Mouse (Mus musculus) ES-E14 (cell line): ENCODE results near the gene Drc3. TPM values are rescaled to one million over a fixed set of nuclear protein-coding genes. Genes with fewer than 3 reads are reported as not detected.

Experiments
- DNase-seq: peaks from one replicate; pipeline ENCODE4 v3.0.0-alpha.2; 2013; ENCODE audit warnings: low read depth, low spot score
- H3K27ac ChIP-seq: 2 replicates; pipeline ENCODE4 v1.5.1; 2012; ENCODE audit warnings: low read depth, mild to moderate bottlenecking, low read length, moderate library complexity, mixed read lengths; ENCODE audit not compliant: poor library complexity, insufficient read depth, severe bottlenecking
- H3K36me3 ChIP-seq: 2 replicates; pipeline ENCODE4 v1.6.1; 2012; ENCODE audit warnings: mild to moderate bottlenecking, low read length, moderate library complexity, mixed read lengths; ENCODE audit not compliant: control insufficient read depth, poor library complexity, insufficient read depth, severe bottlenecking
- H3K4me1 ChIP-seq, 2 experiments: fragments of 150-350 bp in 1 of 2; sonication (generic) in 1 of 2; 2 replicates each; pipeline ENCODE4 v1.6.1; 2012; ENCODE audit warnings: low read length in 2 of 2, mild to moderate bottlenecking in 1 of 2, mixed read lengths in 1 of 2; ENCODE audit not compliant: control insufficient read depth in 2 of 2, insufficient read depth in 2 of 2, poor library complexity in 1 of 2
- H3K4me3 ChIP-seq, 2 experiments: fragments of 150-350 bp in 1 of 2; sonication (generic) in 1 of 2; 2 replicates each; pipeline ENCODE4 v1.5.1; 2012; ENCODE audit warnings: low read length in 2 of 2, low read depth in 1 of 2, mild to moderate bottlenecking in 1 of 2, mixed read lengths in 1 of 2; ENCODE audit not compliant: insufficient read depth in 1 of 2, poor library complexity in 1 of 2, severe bottlenecking in 1 of 2
- H3K9ac ChIP-seq: 2 replicates; pipeline ENCODE4 v1.6.1; 2012; ENCODE audit warnings: low read depth, mild to moderate bottlenecking, low read length, mixed read lengths; ENCODE audit not compliant: poor library complexity, insufficient read depth, severe bottlenecking
- H3K9me3 ChIP-seq: fragments of 150-350 bp; sonication (generic); 2 replicates; pipeline ENCODE4 v1.6.1; 2012; ENCODE audit warnings: low read depth, mild to moderate bottlenecking, low read length; ENCODE audit not compliant: control insufficient read depth, insufficient read depth
- CHD2 ChIP-seq: IDR thresholded peaks from 2 replicates; pipeline ENCODE4 v1.6.1; 2014; ENCODE audit warnings: mild to moderate bottlenecking, low read depth, low read length, inconsistent platforms
- HCFC1 ChIP-seq: IDR thresholded peaks from 2 replicates; pipeline ENCODE4 v1.6.1; 2012; ENCODE audit warnings: low read length, inconsistent platforms, borderline replicate concordance; ENCODE audit not compliant: insufficient read depth
- MAFK ChIP-seq: IDR thresholded peaks from 2 replicates; pipeline ENCODE4 v1.6.1; 2014; ENCODE audit warnings: mild to moderate bottlenecking, low read depth, low read length, inconsistent platforms; ENCODE audit not compliant: insufficient read depth
- ZC3H11A ChIP-seq: IDR thresholded peaks from 2 replicates; pipeline ENCODE4 v1.6.1; 2012; ENCODE audit warnings: low read depth, mild to moderate bottlenecking, inconsistent platforms, low read length, borderline replicate concordance
- ZNF384 ChIP-seq: IDR thresholded peaks from 2 replicates; pipeline ENCODE4 v1.6.1; 2012; ENCODE audit warnings: low read depth, low read length, inconsistent platforms
- in situ Hi-C, 2 experiments: fragments of 600-800 bp; cut with MboI; formaldehyde crosslinking; loops; one replicate each; pipeline ENCODE4 v1.15.1; 2025; ENCODE audit warnings: low sequenced_read_pairs in 2 of 2, inconsistent platforms in 1 of 2; ENCODE audit not compliant: unreplicated experiment in 2 of 2
- total RNA-seq: library from RNA; depleted of rRNA; stranded (reverse); fragments of 300-350 nt; gene quantifications from 2 replicates; pipeline ENCODE4 v1.2.3, GENCODE M21; 2012

Gene Drc3
- total RNA-seq, 1 experiment, result 1.9 TPM

DNA sequence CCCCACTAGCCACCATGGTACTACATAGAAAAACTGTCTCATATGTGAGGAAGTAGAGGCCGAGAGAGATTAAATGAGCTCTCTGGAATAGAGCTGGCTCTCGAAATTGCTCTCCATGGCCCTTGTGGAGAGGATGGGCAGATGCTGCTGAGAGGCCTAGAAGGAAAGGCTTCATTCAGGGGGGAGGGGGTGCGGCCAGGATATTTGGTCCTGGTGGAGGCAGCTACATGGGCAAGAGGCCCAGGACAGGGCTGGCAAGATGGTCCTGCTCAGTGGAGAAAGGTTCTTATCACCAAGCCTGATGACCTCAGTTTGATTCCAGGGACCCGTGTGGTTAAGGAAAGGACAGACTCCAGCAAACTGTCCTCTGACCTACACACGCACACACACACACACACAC, 32.8 kb downstream of the Drc3 start:
- in situ Hi-C loops, result no loop called here
- Histone ChIP-seq H3K4me3 (no peak overlapping the region), H3K9me3 (no peaks in the 10 kb centered on the region), H3K27ac (no peak overlapping the region), H3K9ac (no peak overlapping the region), H3K36me3 (no peaks in the 10 kb centered on the region), H3K4me1 (peaks cover 0 to 4% of the 10 kb centered on the region in 2 experiments; a peak in 1 of 4 replicates)
- no peak for DNase-seq
- TF ChIP-seq HCFC1 (no peak), ZC3H11A (no peak), ZNF384 (no peak), MAFK (no peak), CHD2 (no peak)

DNA sequence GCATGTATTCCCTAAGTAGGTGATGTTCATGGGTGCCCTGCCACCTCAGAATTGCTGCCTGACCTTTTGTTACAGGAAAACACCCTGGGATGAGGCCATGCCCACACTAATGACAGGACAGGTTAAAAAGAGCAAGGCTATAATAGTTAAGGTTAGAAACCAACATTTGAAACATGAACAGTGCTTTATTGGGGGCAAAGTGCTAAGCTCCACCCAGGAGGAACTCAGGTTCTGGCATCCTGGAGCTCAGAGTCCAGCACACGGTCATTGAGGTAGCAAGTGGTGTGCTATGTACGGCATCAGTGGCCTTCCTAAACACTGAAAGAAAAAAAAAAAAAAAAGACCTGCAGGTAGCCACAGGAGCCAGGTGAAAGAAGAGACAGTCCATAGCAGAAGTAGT, 34.8 kb downstream of the Drc3 start:
- DNase-seq, result no peak
- Histone ChIP-seq H3K9ac (no peak overlapping the region), H3K9me3 (no peaks in the 10 kb centered on the region), H3K36me3 (no peaks in the 10 kb centered on the region), H3K4me3 (no peak overlapping the region), H3K4me1 (peaks cover 0 to 4% of the 10 kb centered on the region in 2 experiments; a peak in 1 of 4 replicates), H3K27ac (no peak overlapping the region)
- TF ChIP-seq CHD2 (no peak), MAFK (no peak), ZNF384 (no peak), HCFC1 (no peak), ZC3H11A (no peak)
- in situ Hi-C loops, result no loop called here

DNA sequence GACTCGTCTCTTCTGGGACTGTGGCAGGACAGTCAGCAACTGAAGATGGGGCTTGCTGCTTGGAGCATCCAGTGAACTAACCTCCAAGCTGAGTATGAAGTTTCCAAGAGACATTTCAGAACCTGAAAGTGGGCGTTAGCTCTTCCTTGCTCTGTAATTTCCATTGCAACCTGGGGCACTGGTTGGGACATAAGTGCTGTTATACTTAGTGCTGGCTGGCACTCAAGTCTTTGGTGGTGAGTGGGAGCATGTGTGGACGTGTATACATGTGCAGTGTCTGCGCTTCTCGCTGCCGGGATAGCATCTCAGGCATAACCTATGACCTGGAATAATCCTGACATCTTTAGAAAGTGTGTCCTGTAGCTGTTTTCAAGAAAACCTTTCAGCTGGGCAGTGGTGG, 38.2 kb downstream of the Drc3 start:
- in situ Hi-C loops, result no loop called here
- H3K4me3 ChIP-seq, result no peak overlapping the region
- H3K9me3 ChIP-seq, result no peaks in the 10 kb centered on the region
- DNase-seq, result no peak
- no peak overlapping the region for H3K9ac ChIP-seq
- TF ChIP-seq ZC3H11A, result no peak
- TF ChIP-seq ZNF384, result no peak
- TF ChIP-seq CHD2, result no peak
- no peak for TF ChIP-seq HCFC1
- no peak for TF ChIP-seq MAFK
- no peaks in the 10 kb centered on the region for H3K4me1 ChIP-seq
- H3K27ac ChIP-seq, result no peak overlapping the region
- no peaks in the 10 kb centered on the region for H3K36me3 ChIP-seq

DNA sequence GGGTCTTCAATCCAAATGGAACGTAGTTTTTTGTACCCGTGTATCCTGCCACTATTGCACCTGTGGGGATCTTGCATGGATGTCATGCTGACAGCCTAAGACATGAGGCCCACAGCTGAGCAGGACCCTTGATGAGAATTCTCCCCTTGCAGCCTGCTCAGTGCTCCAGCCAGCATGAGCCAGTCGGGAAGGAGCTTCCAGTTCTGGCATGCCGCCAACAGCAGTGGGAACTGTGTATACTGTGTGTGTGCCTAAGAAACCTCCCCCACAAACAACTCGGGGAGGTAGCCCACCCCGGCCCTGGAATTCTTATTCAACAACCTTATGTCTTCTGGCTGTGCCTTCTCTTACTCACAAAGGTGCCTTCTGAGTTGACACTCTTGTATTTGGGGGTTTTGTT, 43.4 kb downstream of the Drc3 start:
- DNase-seq, result no peak
- in situ Hi-C loops, result no loop called here
- H3K36me3 ChIP-seq, result peaks cover 9% of the 10 kb centered on the region

DNA sequence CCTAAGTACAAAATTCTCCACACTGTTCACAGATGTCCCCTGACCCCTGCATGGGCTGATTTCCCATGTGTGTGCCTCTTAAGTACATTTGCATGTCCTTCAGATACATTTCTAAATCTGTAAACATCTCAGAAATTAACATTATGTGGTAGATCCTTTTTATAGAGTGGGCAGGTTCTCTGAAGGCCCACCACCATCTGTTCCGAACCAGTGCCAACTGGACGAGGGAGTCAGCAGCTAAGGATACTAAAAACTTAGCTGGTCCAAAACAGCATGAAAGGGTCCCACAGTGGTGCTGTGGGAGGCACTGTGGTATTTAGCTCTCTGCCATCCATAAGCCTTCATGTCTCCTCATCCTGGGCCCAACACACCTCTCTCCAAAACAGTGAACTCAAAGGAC, 44.0 kb downstream of the Drc3 start:
- no peak for DNase-seq
- peaks cover 9% of the 10 kb centered on the region for H3K36me3 ChIP-seq
- H3K4me1 ChIP-seq, result no peaks in the 10 kb centered on the region
- in situ Hi-C loops, result no loop called here
- no peak overlapping the region for H3K9ac ChIP-seq
- no peak overlapping the region for H3K27ac ChIP-seq
- TF ChIP-seq MAFK (no peak), HCFC1 (no peak), ZC3H11A (no peak), CHD2 (no peak), ZNF384 (no peak)
- H3K9me3 ChIP-seq, result no peaks in the 10 kb centered on the region
- H3K4me3 ChIP-seq, result no peak overlapping the region

More for the DNA sequence above, 43.4 kb downstream of the Drc3 start:
- H3K27ac ChIP-seq, result no peak overlapping the region
- no peak for TF ChIP-seq MAFK
- no peak for TF ChIP-seq HCFC1
- no peak for TF ChIP-seq ZNF384
- TF ChIP-seq ZC3H11A, result no peak
- no peak for TF ChIP-seq CHD2
- no peaks in the 10 kb centered on the region for H3K9me3 ChIP-seq
- H3K9ac ChIP-seq, result no peak overlapping the region
- H3K4me1 ChIP-seq, result no peaks in the 10 kb centered on the region
- no peak overlapping the region for H3K4me3 ChIP-seq
